Mouse (Mus musculus) gastrocnemius, postnatal 14 days (tissue): ENCODE measurements around the gene Rps2. TPM values are rescaled to one million over a fixed set of nuclear protein-coding genes. Genes with fewer than 3 reads are reported as not detected.

ENCODE experiments used
- DNase-seq: peaks from one replicate; pipeline ENCODE4 v3.0.0; 2021; ENCODE audit warnings: mixed read lengths
- intact Hi-C: fragments of 180-260 bp; cut with DNase I; formaldehyde crosslinking; loops from one replicate; pipeline ENCODE4 v1.15.1; 2025; ENCODE audit warnings: low total_unique reads
- total RNA-seq, 2 experiments: library from RNA; stranded (reverse); gene quantifications; 2 replicates each; pipeline ENCODE4 v1.2.3; 2021

Rps2 gene
- total RNA-seq, 2 experiments from 2014 or later, result 643 to 719 TPM

DNA sequence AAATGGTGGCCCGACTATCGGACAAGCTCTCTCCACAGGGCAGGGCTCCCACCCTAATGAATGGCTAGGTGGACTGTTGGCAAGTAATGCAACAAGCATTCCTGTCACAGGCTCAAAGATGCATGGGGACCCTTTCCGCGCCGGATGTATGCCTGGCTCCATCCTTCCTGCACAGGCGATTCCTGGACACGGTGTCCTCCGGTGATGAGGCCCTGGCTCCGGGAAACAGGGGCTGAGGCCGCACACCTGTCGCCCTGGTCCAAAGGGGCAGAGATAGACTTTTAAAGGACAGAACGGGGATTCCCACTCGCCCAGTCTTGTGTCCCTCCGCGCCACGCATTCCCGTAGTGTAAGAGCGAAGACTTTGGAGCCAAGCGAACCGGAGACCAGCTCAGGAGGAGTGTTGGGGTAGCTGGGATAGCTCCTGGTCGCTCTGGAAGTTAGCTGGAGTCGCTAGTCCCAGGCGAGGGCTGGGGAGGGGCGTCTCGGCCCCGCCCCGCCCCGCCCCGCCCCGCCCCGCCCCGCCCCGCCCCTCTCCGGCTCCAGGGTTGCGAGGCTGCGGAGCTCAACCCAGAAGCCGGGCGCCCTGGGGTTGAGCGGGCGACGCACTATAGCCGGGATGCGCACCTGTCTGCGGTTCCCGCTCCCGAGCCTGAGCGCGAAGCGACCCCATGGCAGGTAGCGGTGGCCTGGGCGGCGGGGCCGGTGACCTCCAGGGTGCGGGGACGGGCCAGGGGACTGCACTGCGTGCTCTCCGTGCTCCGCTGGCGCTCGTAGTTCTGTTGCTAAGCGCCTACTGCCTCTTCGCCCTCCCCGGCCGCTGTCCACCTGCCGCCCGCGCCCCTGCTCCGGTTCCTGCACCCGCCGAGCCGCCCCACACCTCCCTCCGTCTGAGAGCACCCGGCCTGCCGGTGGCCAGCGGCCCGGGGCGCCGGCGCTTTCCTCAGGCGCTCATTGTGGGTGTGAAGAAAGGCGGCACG, 34.8 kb downstream of the Rps2 start, which contains the start of gene Hs3st6:
TSS of gene Hs3st6 (plus strand) at position 574 of the 980 bp plus-strand sequence.
- no peak for DNase-seq
- intact Hi-C loops, result no loop called here

GRCm38 (mm10) chr17:24757394-24757793, 39.5 kb downstream of the Rps2 start:
- DNase-seq, result no peak
- intact Hi-C loops, result no loop called here

DNA sequence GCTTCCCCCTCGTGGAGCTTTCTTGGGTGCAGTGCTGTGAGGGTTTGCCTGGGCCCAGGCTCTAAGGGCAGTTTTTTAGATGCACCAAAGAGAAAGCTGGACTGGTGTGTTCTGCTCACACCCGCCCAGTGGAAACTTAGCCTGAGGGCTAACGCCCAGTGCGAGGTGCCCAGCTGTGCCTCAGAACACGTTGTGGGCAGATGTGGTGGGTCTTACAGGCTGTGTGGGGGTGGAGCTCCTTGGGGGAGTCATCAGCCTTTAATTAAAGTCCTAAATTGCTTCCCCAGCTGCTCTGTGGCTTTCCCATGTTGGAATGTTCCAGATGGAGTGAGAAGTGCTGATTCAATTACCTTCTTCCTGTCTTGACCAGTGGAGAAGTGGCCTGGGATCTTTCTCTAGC, 43.2 kb downstream of the Rps2 start:
- intact Hi-C loops, result no loop called here
- DNase-seq, result no peak

DNA sequence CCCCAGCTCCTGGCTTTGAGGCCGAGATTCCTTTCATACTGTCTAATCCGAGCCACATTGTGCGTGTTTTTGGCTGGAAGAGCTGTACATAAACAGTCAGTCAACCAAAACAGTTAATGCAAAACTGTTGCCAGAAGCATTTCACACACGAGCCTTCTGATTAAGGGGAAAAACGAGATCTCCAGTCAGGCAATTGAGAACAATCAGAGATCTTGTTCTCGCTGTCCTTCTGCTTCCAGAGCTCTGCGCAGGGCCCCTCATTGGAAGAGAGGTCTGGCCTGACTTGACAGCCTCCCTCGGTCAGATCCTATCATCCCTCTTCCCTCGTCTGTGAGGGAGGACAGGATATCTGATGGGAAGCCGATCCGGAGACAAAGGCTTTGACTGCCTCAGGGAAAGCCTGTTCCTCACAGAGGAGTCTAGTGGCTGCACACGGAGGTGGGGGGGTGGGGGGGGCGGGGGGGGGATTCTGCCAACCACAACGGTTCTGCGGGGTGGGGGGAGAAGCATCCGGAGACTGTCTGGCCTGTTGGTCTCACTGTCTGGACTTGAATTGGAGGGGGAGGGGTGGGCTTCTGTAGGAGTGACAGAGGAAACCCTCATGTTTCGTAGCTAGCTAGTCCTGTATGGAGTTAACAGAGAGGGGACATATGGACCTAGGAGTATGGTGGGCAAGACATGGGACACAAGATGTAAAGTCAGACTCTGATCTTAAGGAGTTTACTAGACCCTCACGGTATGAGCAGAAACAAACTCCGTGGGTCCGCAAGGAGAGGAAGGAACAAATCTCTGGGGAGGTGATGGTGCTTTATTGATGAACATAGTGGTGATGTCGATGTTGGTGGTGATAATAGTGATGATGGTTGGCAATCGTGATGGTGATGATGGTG, 47.3 kb downstream of the Rps2 start:
- no peak for DNase-seq
- intact Hi-C loops, result no loop called here

GRCm38 (mm10) chr17:24766266-24766875, 48.5 kb downstream of the Rps2 start:
- intact Hi-C loops, result no loop called here

DNA sequence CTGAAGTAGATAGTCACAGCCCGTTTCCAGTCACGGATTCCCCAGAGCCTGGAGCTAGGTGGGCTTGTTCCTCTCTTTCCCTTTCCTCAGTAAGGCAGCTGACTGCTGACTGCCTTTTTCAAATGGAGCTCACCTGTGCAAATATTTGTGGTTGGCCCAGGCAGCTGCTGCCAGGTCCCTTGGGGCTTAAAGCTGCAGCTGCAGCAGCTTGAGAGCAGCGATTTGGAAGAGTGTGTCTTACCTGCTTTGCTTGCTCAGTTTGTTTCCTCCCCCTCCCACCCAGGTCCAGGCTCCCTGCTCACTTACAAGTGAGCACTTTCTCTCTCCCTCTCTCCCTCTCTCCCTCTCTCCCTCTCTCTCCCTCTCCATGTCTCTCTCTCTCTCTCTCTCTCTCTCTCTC, 51.2 kb downstream of the Rps2 start:
- DNase-seq, result no peak
- intact Hi-C loops, result no loop called here

More at GRCm38 (mm10) chr17:24766266-24766875, 48.5 kb downstream of the Rps2 start:
- no peak for DNase-seq

Other genes starting within 250 kb of the Rps2 start
- gene E4f1, start 247.8 kb upstream of the Rps2 start, total RNA-seq, result 10 to 100 TPM in 1 of 2 experiments, 1 to 10 TPM in 1; 8.5 to 10.2 TPM
- gene Pgp, start 247.7 kb upstream of the Rps2 start, total RNA-seq, result 10 to 100 TPM; 44.6 TPM
- under 1 TPM in 1 of 2 experiments, not detected in 1; 0.31 TPM for gene Bricd5, start 244.2 kb upstream of the Rps2 start, total RNA-seq
- 10 to 100 TPM; 10.7 to 11.6 TPM for gene Mlst8, start 239.0 kb upstream of the Rps2 start, total RNA-seq
- under 1 TPM; 0.22 to 0.31 TPM for gene Caskin1, start 229.5 kb upstream of the Rps2 start, total RNA-seq
- 10 to 100 TPM; 31.9 to 33.4 TPM for gene Traf7, start 190.2 kb upstream of the Rps2 start, total RNA-seq
- under 1 TPM; 0.21 to 0.27 TPM for gene Rab26, start 183.9 kb upstream of the Rps2 start, total RNA-seq
- gene Pkd1, start 168.3 kb upstream of the Rps2 start, total RNA-seq, result 10 to 100 TPM; 32.0 to 36.1 TPM
- gene Tsc2, start 85.5 kb upstream of the Rps2 start, total RNA-seq, result 10 to 100 TPM; 50.6 to 53.0 TPM
- gene Nthl1, start 85.4 kb upstream of the Rps2 start, total RNA-seq, result 1 to 10 TPM; 2.2 to 3.6 TPM
- 10 to 100 TPM; 36.2 to 46.3 TPM for gene Slc9a3r2, start 67.8 kb upstream of the Rps2 start, total RNA-seq
- not detected for gene Npw, start 59.7 kb upstream of the Rps2 start, total RNA-seq
- 10 to 100 TPM; 13.9 to 16.3 TPM for gene Zfp598, start 48.4 kb upstream of the Rps2 start, total RNA-seq
- not detected for gene Syngr3, start 28.2 kb upstream of the Rps2 start, total RNA-seq
- gene Gfer, start 22.0 kb upstream of the Rps2 start, total RNA-seq, result 10 to 100 TPM; 23.0 to 25.0 TPM
- gene Noxo1, start 21.9 kb upstream of the Rps2 start, total RNA-seq, result under 1 TPM; 0.44 to 0.94 TPM
- gene Tbl3, start 10.5 kb upstream of the Rps2 start, total RNA-seq, result 10 to 100 TPM; 16.3 to 19.6 TPM
- not detected for gene Rnf151, start 53 bp upstream of the Rps2 start, total RNA-seq
- 100 to 1,000 TPM; 467 to 532 TPM for gene Ndufb10, start 6.4 kb downstream of the Rps2 start, total RNA-seq
- gene Rpl3l, start 9.7 kb downstream of the Rps2 start, total RNA-seq, result 100 to 1,000 TPM; 781 to 864 TPM
- gene Msrb1, start 18.5 kb downstream of the Rps2 start, total RNA-seq, result 100 to 1,000 TPM; 143 to 165 TPM
- not detected for gene Hs3st6, start 34.9 kb downstream of the Rps2 start, total RNA-seq
- not detected for gene Meiob, start 86.2 kb downstream of the Rps2 start, total RNA-seq
- gene Hagh, start 122.0 kb downstream of the Rps2 start, total RNA-seq, result 10 to 100 TPM; 71.1 to 77.2 TPM
- 10 to 100 TPM; 38.9 to 46.1 TPM for gene Fahd1, start 132.2 kb downstream of the Rps2 start, total RNA-seq
- 1 to 10 TPM; 2.9 TPM for gene Igfals, start 147.9 kb downstream of the Rps2 start, total RNA-seq
- 10 to 100 TPM; 12.5 to 14.6 TPM for gene Nubp2, start 168.2 kb downstream of the Rps2 start, total RNA-seq
- gene Spsb3, start 168.5 kb downstream of the Rps2 start, total RNA-seq, result 10 to 100 TPM; 24.4 to 29.2 TPM
- 10 to 100 TPM; 13.9 to 14.5 TPM for gene Eme2, start 177.0 kb downstream of the Rps2 start, total RNA-seq
- 100 to 1,000 TPM; 118 to 120 TPM for gene Mrps34, start 177.0 kb downstream of the Rps2 start, total RNA-seq
- gene Nme3, start 178.4 kb downstream of the Rps2 start, total RNA-seq, result 1 to 10 TPM; 7.6 to 9.0 TPM
- gene Mapk8ip3, start 218.9 kb downstream of the Rps2 start, total RNA-seq, result 10 to 100 TPM; 16.3 to 19.2 TPM
- 10 to 100 TPM in 1 of 2 experiments, 1 to 10 TPM in 1; 8.2 to 13.3 TPM for gene Jpt2, start 242.6 kb downstream of the Rps2 start, total RNA-seq